Mouse (Mus musculus) myocyte (in vitro differentiated cells): ENCODE results near the gene Cfap20.

ENCODE experiments used
- CEBPB ChIP-seq: IDR thresholded peaks from 2 replicates; pipeline ENCODE4 v1.6.1; 2011; ENCODE audit warnings: mild to moderate bottlenecking, moderate library complexity; ENCODE audit not compliant: poor library complexity, insufficient read depth, severe bottlenecking
- E2F4 ChIP-seq: IDR thresholded peaks from one replicate; pipeline ENCODE4 v1.6.1; 2011; ENCODE audit warnings: mild to moderate bottlenecking, control low read depth, moderate library complexity; ENCODE audit not compliant: insufficient read depth
- MAX ChIP-seq: IDR thresholded peaks from one replicate; pipeline ENCODE4 v1.6.1; 2011; ENCODE audit warnings: low read depth, mild to moderate bottlenecking, control low read depth
- MYOD1 ChIP-seq, 3 experiments: IDR thresholded peaks; one replicate each; pipeline ENCODE4 v1.6.1; 2011; ENCODE audit warnings: control low read depth in 2 of 3, low read depth in 2 of 3, mild to moderate bottlenecking in 2 of 3, moderate library complexity in 1 of 3; ENCODE audit not compliant: insufficient read length in 2 of 3, control insufficient read depth in 1 of 3
- MYOG ChIP-seq, 3 experiments: IDR thresholded peaks; one replicate each; pipeline ENCODE4 v1.6.1; 2011; ENCODE audit warnings: control low read depth in 2 of 3, low read depth in 2 of 3, mild to moderate bottlenecking in 2 of 3; ENCODE audit not compliant: insufficient read length in 2 of 3, control insufficient read depth in 1 of 3, insufficient read depth in 1 of 3
- POLR2A ChIP-seq: IDR thresholded peaks from one replicate; pipeline ENCODE4 v1.6.1; 2011; ENCODE audit warnings: low read depth, mild to moderate bottlenecking, control low read depth, moderate library complexity; ENCODE audit not compliant: insufficient read length
- POLR2AphosphoS2 ChIP-seq: IDR thresholded peaks from one replicate; pipeline ENCODE4 v1.6.1; 2011; ENCODE audit warnings: low read depth, control low read depth; ENCODE audit not compliant: insufficient read length
- REST ChIP-seq: IDR thresholded peaks from one replicate; pipeline ENCODE4 v1.6.1; 2011; ENCODE audit warnings: mild to moderate bottlenecking, control low read depth, moderate library complexity; ENCODE audit not compliant: insufficient read depth, insufficient read length
- SRF ChIP-seq: IDR thresholded peaks from one replicate; pipeline ENCODE4 v1.6.1; 2011; ENCODE audit warnings: low read depth; ENCODE audit not compliant: control insufficient read depth, insufficient read length
- TCF12 ChIP-seq: IDR thresholded peaks from one replicate; pipeline ENCODE4 v1.6.1; 2011; ENCODE audit warnings: mild to moderate bottlenecking, control low read depth; ENCODE audit not compliant: poor library complexity, insufficient read depth, severe bottlenecking
- TCF3 ChIP-seq: IDR thresholded peaks from one replicate; pipeline ENCODE4 v1.6.1; 2011; ENCODE audit warnings: low read depth, control low read depth; ENCODE audit not compliant: insufficient read length
- USF1 ChIP-seq: IDR thresholded peaks from one replicate; pipeline ENCODE4 v1.6.1; 2011; ENCODE audit warnings: low read depth, mild to moderate bottlenecking, control low read depth, moderate library complexity

DNA sequence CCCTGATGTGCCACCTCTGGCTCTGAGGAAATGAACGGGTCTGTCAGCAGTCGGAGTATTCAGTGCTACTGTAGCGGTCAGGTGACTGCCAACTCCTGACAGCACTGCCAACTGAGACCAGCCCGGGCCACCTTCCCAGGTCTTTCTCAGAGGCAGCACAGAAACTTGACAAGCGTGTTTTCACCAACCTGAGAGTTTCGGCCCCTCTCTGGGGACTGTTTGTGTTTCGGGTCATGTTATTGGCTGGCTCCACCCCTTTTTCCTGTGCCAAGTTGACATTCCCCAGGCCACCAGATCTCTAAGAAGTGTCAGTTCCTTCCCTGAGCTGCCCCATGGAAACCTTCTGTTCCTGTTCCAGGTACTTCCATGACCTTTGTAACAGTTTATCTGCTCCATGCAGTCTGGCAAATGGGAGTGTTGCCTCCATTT is 56.8 kb downstream of the Cfap20 start:
- no peak for TF ChIP-seq POLR2A
- no peak for TF ChIP-seq TCF12
- TF ChIP-seq USF1 = no peak
- TF ChIP-seq CEBPB = no peak
- TF ChIP-seq MYOG (IDR thresholded peaks at IDR 0.05; ENCODE audit: control insufficient read depth in 1 of 3, insufficient read depth in 1 of 3, insufficient read length in 2 of 3, low read depth in 2 of 3) = no peak
- TF ChIP-seq POLR2AphosphoS2 = no peak
- TF ChIP-seq MAX = no peak
- no peak for TF ChIP-seq E2F4
- TF ChIP-seq REST = no peak
- no peak for TF ChIP-seq MYOD1 (IDR thresholded peaks at IDR 0.05; ENCODE audit: control insufficient read depth in 1 of 3, insufficient read length in 2 of 3, low read depth in 2 of 3)
- no peak for TF ChIP-seq TCF3
- no peak for TF ChIP-seq SRF
